Mouse (Mus musculus) adrenal gland, postnatal 14 days (tissue): ENCODE measurements around the gene Stk40. TPM values are rescaled to one million over a fixed set of nuclear protein-coding genes. Genes with fewer than 3 reads are reported as not detected.

Experiments
- DNase-seq: peaks from one replicate; pipeline ENCODE4 v3.0.0; 2021; ENCODE audit warnings: mixed read lengths
- total RNA-seq: library from RNA; stranded (reverse); gene quantifications from 2 replicates; pipeline ENCODE4 v1.2.3, GENCODE M21; 2021

The Stk40 gene
- total RNA-seq, 1 experiment from 2014 or later = 48.2 TPM

DNA sequence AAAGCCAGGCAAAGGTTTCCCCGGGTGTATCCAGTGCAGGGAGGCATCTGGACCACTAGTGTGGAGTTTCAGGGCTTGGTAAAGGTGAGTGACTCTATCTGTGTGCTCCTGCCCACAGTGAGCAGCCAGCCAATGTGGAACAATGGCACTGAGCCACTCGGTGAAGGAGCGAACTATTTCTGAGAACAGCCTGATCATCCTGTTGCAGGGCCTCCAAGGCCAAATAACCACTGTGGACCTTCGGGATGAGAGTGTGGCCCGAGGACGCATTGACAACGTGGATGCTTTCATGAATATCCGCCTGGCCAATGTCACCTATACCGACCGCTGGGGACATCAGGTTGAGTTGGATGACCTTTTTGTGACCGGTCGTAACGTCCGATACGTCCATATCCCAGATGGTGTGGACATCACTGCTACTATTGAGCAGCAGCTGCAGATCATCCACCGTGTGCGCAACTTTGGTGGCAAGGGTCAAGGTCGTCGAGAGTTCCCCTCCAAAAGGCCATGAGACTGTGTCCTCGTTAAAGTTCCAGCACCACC lies 6.0 kb upstream of the Stk40 start:
- DNase-seq = peak; percentile 28

- DNase-seq = no peak
Measured at GRCm38 (mm10) chr4:126099365-126099764, 4.4 kb upstream of the Stk40 start.

- no peak for DNase-seq
Measured at GRCm38 (mm10) chr4:126100764-126101163, 3.0 kb upstream of the Stk40 start.

DNA sequence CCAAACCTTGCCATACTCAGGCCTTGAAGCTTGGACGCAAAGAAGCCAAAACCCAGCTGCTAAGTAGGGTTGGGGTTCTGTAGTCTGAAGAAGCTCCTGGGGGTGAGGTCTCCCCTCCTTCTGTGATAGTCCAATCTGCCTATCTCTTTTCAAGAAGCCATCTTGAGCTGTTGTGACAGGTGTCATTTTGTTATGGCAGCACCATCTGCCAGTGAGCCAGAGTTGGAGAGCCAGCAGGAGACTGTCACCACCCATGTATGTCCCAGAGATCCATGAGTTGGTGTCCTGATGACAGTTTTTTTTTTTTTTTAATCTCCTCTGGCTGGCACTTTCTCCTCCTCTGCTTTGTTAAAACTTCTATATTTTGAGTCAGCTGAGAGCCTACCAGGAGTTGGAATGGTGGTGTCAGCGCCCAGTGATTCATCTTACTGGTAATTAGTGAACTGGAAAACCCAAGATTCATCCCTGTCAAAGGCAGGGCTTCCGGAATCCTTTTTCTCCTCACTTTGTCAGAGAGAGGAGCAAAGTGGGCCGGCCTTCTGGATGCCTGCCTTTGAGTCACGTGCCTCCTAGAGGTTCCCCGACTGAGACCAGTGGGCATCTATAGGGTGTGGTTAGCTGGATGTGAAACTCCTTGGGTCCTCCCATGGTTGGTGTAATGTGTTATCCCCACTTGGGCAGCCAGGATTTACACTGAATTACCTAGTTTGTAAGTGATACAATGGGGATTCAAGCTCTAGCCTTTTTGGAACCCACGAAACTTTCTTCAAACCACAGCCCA lies 1.5 kb upstream of the Stk40 start:
- peak; percentile 28 for DNase-seq

DNA sequence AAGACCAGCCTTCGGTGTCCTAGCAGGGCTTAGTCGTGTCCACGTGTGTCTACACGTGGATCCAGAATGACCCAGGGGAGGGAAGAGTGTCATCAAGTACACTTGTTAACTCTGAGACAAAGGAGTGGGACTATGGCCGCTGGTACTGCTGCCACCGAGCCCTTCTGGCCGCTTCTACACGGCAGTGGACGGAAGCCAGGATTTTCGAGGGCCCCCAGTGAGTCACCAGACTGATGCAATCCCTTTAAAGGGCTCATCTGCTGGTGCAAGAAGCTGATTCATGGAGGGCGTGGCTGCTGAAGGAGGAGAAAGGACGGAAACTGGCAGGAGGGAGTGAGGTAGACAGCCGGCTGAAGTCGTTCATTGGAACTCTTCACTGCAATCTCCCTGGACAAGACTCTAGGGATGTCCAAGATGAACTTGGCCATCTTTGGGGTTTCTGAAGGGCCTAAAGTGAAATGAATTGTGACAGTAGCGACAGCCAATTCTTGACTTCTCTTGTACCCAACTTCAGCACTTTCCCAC lies 638 bp upstream of the Stk40 start:
- peak; percentile 97 for DNase-seq

DNA sequence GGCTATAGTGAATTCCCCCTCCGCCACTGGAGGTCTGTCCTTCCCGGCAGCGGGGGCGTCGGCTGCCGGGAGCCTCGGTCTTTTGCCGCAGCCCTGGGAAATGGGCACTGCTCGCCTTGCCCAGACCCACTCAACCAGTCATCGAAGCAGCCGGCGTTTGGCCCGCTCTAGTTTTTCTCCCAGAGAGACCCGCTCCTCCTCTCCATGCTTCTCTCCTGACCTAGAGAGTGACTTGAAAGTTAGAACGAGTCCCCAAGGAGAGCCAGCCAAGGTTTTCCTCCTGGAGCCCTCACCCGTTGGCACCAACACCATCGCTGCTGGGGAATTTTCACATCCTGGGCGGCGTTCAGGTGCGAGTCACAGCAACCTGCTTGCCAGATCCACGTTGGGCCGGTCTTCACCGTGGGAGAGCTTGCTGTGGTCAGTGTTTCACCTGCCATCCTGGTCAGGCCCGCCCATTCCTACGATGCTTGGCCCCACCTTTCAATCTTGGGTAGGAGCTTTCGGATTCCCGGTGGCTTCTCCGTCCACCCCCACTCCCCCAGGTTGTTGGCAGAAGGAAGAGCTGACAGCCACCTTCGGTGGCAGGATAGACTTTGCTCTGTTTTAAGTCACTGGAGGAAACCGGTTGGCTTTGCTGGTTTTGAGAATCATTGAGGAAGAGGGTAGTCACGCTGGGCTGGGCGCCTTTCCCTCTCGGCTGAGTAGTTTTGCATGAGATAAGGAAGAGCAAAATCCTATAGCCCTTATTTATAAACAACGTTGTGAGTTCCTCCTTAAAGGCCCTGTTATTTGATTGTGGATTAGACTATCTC lies 711 bp downstream of the Stk40 start:
- DNase-seq = peak; percentile 57

- DNase-seq = no peak
Measured at GRCm38 (mm10) chr4:126105131-126105783, 1.5 kb downstream of the Stk40 start.

DNA sequence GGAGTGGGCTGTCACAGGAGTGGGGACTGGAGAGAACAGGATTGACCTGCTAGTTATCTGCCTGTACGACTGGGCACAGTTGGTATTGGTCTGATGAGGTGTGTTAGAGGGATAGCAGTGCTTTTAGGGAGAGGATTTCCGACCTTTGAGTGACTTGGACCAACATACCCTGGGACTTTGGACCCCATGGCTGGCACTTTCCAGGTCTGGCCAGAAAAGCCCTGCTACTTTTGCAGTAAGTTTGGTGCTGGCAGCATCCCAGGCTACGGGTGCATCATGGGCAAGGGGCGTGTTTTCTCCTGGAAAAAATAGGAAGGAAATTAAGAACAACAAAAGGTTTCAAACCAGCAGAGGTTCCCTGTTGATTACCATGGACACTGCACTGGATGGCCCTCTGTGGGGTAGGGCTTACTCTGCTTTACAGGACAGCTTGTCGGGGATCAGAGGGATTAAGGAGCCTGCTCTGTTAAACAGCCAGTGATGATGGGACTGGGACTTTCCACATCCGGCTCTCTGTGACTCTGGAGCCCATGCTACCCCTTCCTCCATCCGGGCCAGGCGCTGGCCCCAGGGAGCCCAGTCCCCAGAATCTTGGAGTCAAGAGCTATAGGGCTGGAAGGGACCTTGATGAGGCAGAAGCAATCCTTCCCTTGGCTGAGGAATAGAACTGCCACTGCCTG lies 4.4 kb downstream of the Stk40 start:
- peak; percentile 66 for DNase-seq

- peak; percentile 53 for DNase-seq
Measured at GRCm38 (mm10) chr4:126109613-126110373, 6.0 kb downstream of the Stk40 start.

DNA sequence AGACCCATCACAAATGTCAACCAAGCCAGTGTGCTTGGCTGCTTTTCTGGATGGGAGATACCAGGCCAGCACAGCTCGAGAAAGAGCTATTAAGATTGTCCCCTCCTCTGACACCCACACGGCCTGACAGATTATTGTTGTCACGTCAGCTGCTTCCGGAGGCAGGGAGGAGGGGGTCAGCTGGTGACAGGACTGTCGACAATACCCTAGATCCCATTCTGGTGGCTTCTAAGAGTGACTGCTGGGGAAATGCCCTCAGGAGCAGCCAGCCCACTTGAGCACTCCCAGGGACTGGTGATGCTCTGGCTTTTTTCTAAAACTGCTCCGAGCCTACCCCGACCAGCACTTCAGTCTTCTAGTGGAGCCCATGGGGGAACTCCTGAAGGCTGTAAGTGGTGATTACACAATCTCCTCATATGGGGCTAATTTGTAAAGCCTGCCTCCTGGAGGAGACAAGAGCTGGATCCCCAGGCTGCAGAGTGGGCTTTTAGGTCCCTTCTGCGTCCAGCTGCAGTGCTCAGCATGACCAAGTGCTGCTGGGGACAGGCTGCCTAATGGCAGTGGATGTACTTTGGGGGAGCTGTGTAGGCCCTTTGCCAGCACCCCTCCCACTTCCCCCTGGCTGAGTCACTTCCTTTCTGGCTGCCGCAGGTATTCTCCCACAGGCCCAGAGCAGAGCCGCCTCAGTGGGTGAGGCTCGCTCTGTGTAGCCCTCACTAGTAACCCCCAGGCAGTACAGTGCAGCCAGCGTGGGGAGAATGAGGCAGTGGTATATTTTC lies 6.8 kb downstream of the Stk40 start:
- DNase-seq = peak; percentile 86

DNA sequence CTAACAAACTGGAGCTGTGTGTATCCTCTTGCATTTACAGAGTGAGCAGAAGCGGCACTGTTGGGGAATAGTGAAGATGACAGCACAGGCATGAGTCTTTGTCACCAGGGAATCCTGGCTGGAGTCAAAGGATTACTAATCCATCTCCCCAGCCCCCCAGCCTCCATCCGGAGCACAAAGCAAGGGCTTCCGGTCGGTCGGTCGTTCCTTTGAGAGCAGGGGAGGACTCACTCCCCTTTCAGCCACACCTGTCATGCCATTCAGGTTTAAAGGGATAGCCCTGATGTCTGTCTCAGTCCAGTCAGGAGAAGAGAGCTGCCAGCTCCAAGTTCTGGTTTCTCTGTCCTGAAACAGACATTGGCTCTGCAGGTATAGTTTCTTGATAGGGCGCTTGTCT lies 7.4 kb downstream of the Stk40 start:
- peak; percentile 68 for DNase-seq

DNA sequence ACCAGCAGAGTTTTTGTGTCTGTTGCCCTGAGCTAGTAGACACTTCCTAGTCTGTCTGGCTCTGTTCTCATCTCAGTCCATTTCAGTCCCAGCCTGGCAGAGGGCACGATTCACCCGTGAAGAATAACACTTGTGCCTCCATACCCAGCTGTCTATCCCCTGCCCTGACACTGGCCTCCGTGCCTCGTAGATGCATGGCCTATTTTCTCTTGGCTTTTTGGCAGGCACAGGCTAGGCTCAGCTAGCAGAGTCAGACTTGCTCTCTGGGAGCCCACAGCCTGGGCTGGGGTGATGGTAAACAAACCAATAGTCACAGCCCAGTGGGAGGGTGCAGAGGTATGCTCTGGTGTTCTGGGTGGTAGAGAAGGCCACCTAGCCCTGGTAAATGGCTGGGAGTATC lies 9.5 kb downstream of the Stk40 start:
- DNase-seq = no peak

DNA sequence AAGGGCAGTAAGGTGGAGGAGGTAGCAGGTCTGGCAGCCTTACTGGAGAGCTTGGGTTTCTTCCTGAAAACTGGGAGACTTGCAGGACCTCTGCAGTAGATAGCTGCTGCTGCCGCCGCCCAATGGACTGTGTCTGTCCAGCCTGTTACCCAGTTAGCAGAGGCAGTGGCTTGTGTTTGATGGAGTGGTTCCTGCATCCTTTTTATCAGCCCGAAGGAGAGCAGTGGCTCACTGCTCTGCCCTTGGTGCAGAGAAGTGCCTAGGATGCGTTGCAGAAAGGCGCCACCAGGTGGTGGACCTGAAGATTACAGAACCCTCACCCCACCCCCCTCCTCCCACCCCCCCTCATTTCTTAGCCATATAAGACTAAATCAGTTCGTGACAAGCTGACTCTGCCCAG lies 10.2 kb downstream of the Stk40 start:
- DNase-seq = peak; percentile 88

DNA sequence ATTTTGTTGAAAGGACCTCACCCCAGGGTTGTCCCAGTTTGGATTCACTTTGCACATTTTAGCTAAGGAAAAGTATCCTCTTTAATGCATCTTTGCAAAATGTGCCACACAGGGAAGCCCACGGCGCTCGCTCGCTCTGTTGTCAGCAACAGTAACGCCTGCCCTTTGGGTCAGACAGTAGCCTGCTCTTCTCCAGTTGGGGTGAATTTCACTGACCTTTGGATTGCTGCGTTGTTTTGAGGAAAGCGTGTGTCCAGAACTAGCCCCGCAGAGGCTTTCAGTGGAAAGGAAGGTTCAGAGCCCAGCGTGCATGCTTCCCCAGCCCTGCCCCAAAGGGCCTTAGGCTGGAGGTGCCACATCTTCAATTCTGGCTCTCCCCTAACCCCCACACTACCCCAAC lies 11.7 kb downstream of the Stk40 start:
- no peak for DNase-seq

- DNase-seq = no peak
Measured at GRCm38 (mm10) chr4:126115871-126116521, 12.2 kb downstream of the Stk40 start.

GRCm38 (mm10) chr4:126117116-126117515 lies 13.4 kb downstream of the Stk40 start:
- no peak for DNase-seq

GRCm38 (mm10) chr4:126118651-126119050 lies 14.9 kb downstream of the Stk40 start:
- no peak for DNase-seq

GRCm38 (mm10) chr4:126119051-126119450 lies 15.3 kb downstream of the Stk40 start:
- no peak for DNase-seq

DNA sequence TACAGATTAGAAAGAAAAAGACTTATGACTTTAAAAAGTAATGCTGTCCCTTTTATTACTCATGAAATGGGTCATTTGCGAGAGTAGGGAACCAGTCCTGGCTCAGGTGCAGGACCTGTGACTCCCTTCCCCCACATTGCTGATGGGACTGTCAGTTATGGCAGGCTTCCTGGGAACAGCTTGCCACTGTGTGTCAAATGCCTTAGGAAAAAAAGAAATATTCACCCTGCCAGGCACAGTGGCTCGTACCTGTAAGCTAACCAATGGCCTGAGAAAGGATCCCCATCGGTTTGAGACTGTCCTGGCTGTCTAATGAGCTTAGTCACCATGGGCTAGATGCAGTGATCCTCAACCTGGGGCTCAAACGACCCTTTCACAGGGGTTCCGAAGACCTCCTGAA lies 16.3 kb downstream of the Stk40 start:
- no peak for DNase-seq

GRCm38 (mm10) chr4:126120506-126120905 lies 16.7 kb downstream of the Stk40 start:
- DNase-seq = peak; percentile 37
